Mouse (Mus musculus) neutrophil, adult 83 days (primary cell): ENCODE measurements around the gene Allc. TPM values are rescaled to one million over a fixed set of nuclear protein-coding genes. Genes with fewer than 3 reads are reported as not detected.

Source experiments
- total RNA-seq, 2 experiments: library from RNA; stranded (reverse); gene quantifications; one replicate each; pipeline ENCODE4 v1.2.4; 2023

Allc gene
- not detected for total RNA-seq

DNA sequence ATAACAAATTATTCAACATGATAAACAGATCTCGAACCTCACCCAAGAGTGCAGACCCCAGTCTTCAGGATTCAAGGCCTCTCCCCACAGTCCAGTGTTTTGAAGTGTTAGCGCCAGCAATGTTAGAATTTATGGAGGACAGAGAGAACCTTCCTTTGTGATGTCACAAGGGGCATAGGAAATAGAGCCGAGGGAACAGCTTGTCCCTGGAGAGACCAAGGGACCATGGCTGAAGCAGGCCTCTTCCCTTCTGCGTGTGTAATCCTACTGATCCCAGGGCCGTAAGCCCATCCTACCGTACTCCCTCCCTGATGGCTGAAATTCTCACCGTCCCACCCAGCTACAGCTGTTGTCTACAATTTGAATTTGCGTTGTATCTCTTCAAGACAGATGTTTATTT is at the start of gene Allc:
Gene Allc (minus strand): TSS at position 101 of the 400 bp plus-strand sequence.

DNA sequence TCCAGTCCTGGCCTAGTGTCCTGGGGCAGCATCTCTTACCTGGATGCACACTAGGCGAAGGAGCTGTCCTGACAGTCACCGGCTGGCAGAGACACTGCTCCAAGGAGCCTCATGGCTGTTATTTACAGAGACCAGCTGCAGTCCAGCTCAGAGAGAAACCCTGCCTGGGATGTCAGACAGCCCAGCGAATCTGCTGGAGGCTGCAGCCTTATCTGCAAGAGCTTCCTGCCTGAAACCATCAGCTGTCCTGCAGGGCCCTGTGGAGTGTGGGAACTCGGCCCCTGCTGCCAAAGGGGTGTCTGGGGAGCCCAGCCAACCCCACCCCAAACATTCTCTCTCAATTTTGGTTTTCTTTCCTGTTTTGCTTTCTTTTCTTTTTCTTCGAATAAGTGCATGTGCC is 40.9 kb upstream of the Allc start, which contains the start of gene Colec11:
Gene Colec11 (minus strand): TSS at position 183 of the 400 bp plus-strand sequence.

DNA sequence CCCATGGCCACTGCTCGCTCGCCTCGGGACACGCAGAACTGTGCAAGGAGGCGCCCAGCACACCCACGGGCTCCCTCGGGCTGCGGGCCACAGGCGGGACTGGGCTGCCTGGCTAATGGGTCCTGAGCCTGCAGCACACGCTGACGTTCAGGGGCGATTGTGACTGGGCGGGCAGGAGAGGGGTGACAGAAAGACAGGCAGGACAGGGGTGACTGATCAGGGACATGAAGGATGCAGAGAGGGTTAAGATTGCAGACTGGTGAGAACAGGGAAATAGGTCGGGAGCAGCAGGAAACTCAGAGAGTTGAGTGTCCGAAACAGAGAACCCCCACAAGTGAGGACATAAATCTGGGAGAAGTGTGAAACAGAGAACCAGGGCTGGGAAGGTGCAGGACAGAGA is 30.0 kb downstream of the Allc start, which contains the start of gene Dcdc2c:
Gene Dcdc2c (minus strand): TSS at position 101 of the 400 bp plus-strand sequence.

Other genes with a start within 250 kb of the Allc start
- gene Dcdc2c, start 30.1 kb downstream of the Allc start, total RNA-seq = under 1 TPM; 0.24 to 0.46 TPM
- not detected for gene Colec11, start 40.9 kb upstream of the Allc start, total RNA-seq
- 100 to 1,000 TPM; 298 to 346 TPM for gene Rps7, start 53.4 kb upstream of the Allc start, total RNA-seq
- 10 to 100 TPM; 11.2 to 13.1 TPM for gene Rnaseh1, start 67.1 kb upstream of the Allc start, total RNA-seq
- gene Adi1, start 92.7 kb upstream of the Allc start, total RNA-seq = 10 to 100 TPM in 1 of 2 experiments, 1 to 10 TPM in 1; 9.0 to 10.8 TPM
- 10 to 100 TPM; 22.1 to 23.6 TPM for gene Trappc12, start 167.9 kb upstream of the Allc start, total RNA-seq
- gene Eipr1, start 169.3 kb upstream of the Allc start, total RNA-seq = 10 to 100 TPM; 19.6 to 24.4 TPM